Mouse (Mus musculus) brain, embryonic 14.5 days (tissue): ENCODE data around the gene Folr2. TPM values are rescaled to one million over a fixed set of nuclear protein-coding genes. Genes with fewer than 3 reads are reported as not detected.

Experiments
- DNase-seq: peaks from one replicate; pipeline ENCODE4 v3.0.0-alpha.2; 2011; ENCODE audit warnings: low read depth
- CTCF ChIP-seq: fragments of 200-500 bp; IDR thresholded peaks from 2 replicates; pipeline ENCODE4 v1.5.1; 2012; ENCODE audit warnings: inconsistent platforms, mild to moderate bottlenecking, moderate library complexity, borderline replicate concordance; ENCODE audit not compliant: insufficient read depth, insufficient read length; ENCODE audit errors: extremely low read depth
- POLR2A ChIP-seq: fragments of 200-500 bp; IDR thresholded peaks from 2 replicates; pipeline ENCODE4 v1.6.1; 2012; ENCODE audit warnings: mild to moderate bottlenecking, inconsistent platforms, borderline replicate concordance; ENCODE audit not compliant: poor library complexity, insufficient read depth, insufficient read length, severe bottlenecking; ENCODE audit errors: extremely low read depth
- polyA plus RNA-seq: library from polyadenylated mRNA; depleted of rRNA; stranded (reverse); fragments of >200 nt; gene quantifications from 2 replicates; pipeline ENCODE4 v1.2.3, GENCODE M21; 2012

The Folr2 gene
- polyA plus RNA-seq, 1 experiment, result 4.5 TPM

- no peak for TF ChIP-seq CTCF
- TF ChIP-seq POLR2A, result no peak
- no peak for DNase-seq
Observed at GRCm38 (mm10) chr7:101882413-101883154, 25.6 kb upstream of the Folr2 start.

- no peak for DNase-seq
- TF ChIP-seq POLR2A (no peak), CTCF (no peak)
Observed at GRCm38 (mm10) chr7:101880855-101881254, 23.9 kb upstream of the Folr2 start.

GRCm38 (mm10) chr7:101875978-101876377, 19.0 kb upstream of the Folr2 start:
- DNase-seq, result no peak
- TF ChIP-seq CTCF (no peak), POLR2A (no peak)

GRCm38 (mm10) chr7:101871296-101871695, 14.3 kb upstream of the Folr2 start:
- TF ChIP-seq POLR2A (no peak), CTCF (no peak)
- DNase-seq, result no peak

GRCm38 (mm10) chr7:101870629-101871028, 13.6 kb upstream of the Folr2 start, which contains the start of gene Folr1:
Gene Folr1 (minus strand): TSS chr7:101870788.
- DNase-seq, result no peak
- TF ChIP-seq CTCF (no peak), POLR2A (no peak)

GRCm38 (mm10) chr7:101869163-101869500, 12.1 kb upstream of the Folr2 start:
- no peak for TF ChIP-seq POLR2A
- DNase-seq, result peak; percentile 66

GRCm38 (mm10) chr7:101868241-101869162, 11.5 kb upstream of the Folr2 start:
- peak; percentile 45 for DNase-seq
- no peak for TF ChIP-seq POLR2A
- no peak for TF ChIP-seq CTCF

- TF ChIP-seq CTCF (no peak), POLR2A (no peak)
- no peak for DNase-seq
Observed at GRCm38 (mm10) chr7:101867482-101867881, 10.5 kb upstream of the Folr2 start.

- DNase-seq, result no peak
- TF ChIP-seq CTCF, result no peak
Observed at GRCm38 (mm10) chr7:101866491-101867265, 9.7 kb upstream of the Folr2 start.

- no peak for DNase-seq
- no peak for TF ChIP-seq POLR2A
- TF ChIP-seq CTCF, result no peak
Observed at GRCm38 (mm10) chr7:101863415-101863814, 6.4 kb upstream of the Folr2 start, which contains the start of gene Anapc15. Gene Anapc15 (plus strand): TSS chr7:101863715.

GRCm38 (mm10) chr7:101862291-101862690, 5.3 kb upstream of the Folr2 start:
- TF ChIP-seq CTCF (no peak), POLR2A (no peak)
- DNase-seq, result no peak

- TF ChIP-seq CTCF (no peak), POLR2A (no peak)
- no peak for DNase-seq
Observed at GRCm38 (mm10) chr7:101860978-101861377, 4.0 kb upstream of the Folr2 start.

GRCm38 (mm10) chr7:101858362-101858761, 1.4 kb upstream of the Folr2 start:
- TF ChIP-seq CTCF, result no peak
- no peak for DNase-seq
